Mouse (Mus musculus): ENCODE results near the gene Vamp8.

Vamp8 gene

GRCm38 (mm10) chr6:72373184-72373583 is 17.3 kb downstream of the Vamp8 start:
- no peak for DNase-seq (ENCODE audit: low read depth, low spot score)

DNA sequence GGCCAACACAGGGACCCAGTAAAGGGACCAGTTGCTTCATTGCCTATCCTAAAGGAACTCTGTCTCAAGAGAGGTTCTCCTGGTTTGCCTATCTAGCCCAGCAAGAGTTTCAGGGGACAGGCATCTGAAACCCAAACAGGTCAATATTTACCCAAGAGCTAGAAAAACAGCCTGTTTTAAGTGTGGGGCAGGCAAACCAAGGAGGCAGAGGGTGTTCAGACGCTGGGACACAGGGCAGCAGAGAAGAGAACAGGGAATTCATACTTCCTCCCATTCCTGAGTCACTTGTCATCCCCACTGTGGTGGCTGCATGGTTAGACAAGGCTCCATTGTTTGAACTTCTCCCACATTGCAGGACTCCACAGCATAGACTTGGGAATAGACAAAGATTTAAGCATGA is 18.9 kb downstream of the Vamp8 start:
- DNase-seq (ENCODE audit: low read depth, low spot score): no peak

DNA sequence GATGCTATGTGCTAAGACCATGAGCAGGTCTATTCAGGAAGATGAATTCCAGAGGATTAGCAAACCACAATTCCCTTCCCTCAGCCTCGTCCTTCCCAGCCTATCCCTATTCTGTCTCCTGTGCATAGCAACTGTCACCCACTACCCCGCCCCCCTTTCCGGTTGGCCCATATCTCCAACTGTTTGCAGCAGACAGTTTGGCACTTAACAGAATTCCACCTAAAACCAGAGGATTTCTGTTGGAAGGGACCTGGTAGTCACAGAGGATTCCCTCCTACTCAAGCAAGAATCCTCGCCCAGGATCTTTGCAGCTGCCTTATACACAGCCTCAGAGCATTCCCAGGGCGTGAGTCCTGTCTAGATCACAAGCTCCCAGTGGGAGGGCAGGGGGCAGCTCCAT is 19.4 kb downstream of the Vamp8 start:
- no peak for DNase-seq (ENCODE audit: low read depth, low spot score)

DNA sequence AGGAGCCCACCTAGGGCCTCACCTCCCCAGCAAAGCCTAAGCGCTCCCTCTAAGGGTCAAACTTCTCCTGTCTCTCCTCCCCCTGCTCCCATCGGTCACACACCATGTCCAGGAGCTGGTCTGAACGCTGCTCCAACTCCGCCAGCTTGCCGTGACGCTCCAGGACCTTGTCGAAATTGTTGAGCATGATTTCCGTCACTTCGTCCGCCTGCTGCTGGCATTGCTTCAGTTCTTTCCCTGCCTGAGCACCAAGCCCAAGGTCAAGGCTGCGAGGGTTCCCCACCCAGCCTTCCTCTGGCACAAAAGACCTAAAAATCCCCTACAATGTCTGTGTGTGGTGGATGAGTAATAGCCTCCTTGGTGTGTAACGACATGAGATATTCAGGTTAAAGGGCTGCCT is 20.4 kb downstream of the Vamp8 start:
- no peak for DNase-seq (ENCODE audit: low read depth, low spot score)

DNA sequence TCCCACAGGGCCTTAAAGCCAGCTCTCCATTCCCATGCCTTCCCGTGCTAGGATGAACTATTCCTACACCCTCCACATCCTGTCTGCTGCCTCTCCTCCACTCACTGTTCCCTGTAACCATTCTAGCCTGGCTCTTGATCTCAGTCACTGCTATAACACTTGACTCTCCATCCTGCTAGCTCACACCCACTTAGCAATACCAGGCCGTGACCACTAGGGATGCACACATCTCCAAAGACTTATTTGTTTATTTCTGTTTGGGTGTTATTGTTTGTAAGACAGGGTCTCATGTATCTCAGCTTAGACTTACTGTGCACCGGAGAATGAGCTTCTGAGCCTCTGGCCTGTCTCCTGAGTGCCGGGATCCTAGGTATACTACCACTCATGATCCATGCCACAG is 20.9 kb downstream of the Vamp8 start:
- DNase-seq (ENCODE audit: low read depth, low spot score): peak; percentile 56

DNA sequence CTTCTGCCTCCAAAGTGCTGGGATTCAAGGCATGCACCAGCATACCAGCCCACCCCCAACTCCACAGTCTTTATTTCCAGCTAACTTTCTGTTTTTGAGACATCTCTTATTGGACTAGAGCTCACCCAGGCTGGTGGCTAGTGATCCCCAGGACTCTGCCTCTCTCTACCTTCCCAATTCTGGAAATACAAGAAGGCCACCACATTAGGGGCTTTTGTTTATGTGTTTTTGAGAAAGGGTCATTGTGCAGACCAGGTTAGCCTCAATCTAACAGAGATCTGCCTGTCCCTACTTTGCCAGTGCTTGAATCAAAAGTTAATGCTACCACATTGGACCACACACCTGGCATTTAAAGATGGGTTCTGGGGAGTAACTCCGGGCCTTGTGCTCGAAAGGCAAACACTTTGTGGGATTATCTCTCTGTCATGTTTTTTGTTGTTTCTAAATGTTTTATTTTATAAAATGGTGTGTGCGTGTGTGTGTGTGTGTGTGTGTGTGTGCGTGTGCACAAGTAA is 23.0 kb downstream of the Vamp8 start:
- DNase-seq (ENCODE audit: low read depth, low spot score): no peak

DNA sequence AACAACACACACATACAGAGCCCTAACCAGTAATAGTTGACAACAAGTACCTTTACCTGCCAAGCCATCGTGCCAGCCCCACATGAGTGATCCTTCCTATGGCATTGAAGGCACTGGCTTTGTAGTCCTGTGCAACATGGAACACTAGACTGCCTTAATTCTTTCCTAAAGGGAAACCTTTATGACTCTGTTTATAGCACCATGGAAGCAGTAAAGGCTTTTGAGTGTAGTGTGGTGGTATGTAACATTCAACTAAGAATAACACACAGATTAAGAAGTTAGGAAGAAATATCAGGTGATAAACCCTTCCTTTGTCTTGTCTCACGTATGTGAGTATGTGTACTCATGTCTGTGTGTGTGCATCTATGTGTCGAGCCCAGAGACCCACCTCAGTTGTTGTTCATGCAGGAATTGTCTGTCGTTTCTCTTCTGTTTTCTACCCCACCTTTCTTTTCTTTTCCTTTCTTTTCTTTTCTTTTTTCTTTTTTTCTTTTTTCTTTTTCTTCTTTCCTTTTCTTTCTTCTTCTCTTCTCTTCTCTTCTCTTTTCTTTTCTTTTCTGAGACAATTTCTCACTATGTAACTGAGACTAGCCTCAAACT is 23.6 kb downstream of the Vamp8 start, which contains the start of gene Rnf181:
Gene Rnf181 (minus strand): TSS at position 113 of the 600 bp plus-strand sequence.
- DNase-seq (ENCODE audit: low read depth, low spot score): no peak

DNA sequence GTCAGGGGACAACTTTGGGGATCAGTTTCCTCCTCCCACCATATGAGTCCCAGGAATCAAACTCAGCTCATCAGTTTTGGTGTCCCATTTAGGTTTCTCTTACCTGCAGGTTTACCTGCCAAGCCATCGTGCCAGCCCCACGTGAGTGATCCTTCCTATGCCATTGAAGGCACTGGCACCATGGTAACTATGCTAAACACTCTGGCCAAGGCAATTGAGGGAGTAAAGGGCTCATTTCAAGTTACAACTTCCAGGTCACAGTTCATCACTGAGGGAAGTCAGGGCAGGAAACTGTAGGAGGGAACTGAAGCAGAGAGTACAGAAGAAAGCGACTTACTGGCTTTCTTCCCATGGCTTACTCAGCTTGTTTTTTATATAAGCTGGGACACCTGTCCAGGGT is 24.2 kb downstream of the Vamp8 start:
- no peak for DNase-seq (ENCODE audit: low read depth, low spot score)

- DNase-seq (ENCODE audit: low read depth, low spot score): no peak
Measured at GRCm38 (mm10) chr6:72364985-72365384, 25.5 kb downstream of the Vamp8 start.

GRCm38 (mm10) chr6:72364009-72364408 is 26.5 kb downstream of the Vamp8 start:
- DNase-seq (ENCODE audit: low read depth, low spot score): peak; percentile 44

DNA sequence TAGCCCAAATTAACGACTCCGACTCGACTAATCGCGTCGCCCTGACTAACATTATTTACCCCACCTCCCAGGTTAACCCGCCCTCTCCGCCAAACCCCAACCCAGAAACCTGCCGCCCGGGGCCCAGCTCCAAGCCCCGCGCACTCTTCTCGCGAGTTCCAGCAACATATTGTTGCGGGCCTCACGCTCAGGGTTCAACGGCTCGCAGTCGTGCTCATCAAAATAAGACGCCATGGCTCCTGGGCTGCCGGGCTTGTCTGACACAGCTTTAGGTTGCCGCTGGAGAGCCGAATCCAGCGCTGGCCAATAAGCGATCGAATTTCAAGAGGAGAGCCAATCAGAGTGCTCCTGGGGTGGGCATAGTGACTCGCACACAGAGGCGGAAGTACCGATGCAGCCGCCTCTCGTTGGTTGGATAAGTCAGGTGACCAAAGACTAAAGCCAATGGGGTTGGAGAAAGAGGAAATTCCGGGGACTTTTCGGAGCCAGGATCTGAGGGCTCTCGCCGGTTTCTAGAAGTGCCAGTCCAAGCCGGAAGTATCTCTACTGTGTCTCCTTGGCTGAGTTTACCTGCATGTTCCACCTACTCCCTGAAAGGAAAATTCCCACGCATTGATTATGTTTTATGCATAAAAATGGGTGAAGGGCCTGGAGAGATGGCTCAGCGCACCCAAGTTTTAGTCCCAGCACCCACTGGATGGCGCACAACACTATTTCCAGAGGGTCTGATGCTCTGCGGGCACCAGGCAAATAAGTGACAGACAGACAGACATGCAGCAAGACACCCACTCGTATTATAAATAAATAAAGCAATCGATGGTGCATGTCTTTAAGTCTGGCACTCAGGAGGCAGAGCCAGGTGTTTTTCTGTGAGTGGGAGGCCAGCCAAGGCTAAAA is 28.1 kb downstream of the Vamp8 start:
- peak; percentile 98 for DNase-seq (ENCODE audit: low read depth, low spot score)

GRCm38 (mm10) chr6:72361121-72361551 is 29.4 kb downstream of the Vamp8 start:
- DNase-seq (ENCODE audit: low read depth, low spot score): peak; percentile 58

DNA sequence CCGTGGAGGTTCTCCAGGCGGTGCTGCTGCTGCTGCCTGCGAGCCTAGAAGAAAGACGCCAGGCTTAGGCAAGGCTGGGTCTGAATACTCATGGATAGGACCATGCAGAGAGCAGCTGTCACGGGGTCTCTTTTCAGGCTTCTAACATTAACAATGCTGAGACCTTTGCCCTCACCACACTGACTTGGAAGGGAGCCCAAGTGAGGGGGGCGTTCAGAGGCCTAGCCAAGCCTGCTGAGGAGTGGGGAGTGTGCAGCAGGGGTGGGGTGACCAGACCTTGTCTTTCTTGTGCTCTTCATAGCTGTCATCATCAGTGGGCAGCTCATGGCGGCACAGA is 29.9 kb downstream of the Vamp8 start:
- DNase-seq (ENCODE audit: low read depth, low spot score): no peak

DNA sequence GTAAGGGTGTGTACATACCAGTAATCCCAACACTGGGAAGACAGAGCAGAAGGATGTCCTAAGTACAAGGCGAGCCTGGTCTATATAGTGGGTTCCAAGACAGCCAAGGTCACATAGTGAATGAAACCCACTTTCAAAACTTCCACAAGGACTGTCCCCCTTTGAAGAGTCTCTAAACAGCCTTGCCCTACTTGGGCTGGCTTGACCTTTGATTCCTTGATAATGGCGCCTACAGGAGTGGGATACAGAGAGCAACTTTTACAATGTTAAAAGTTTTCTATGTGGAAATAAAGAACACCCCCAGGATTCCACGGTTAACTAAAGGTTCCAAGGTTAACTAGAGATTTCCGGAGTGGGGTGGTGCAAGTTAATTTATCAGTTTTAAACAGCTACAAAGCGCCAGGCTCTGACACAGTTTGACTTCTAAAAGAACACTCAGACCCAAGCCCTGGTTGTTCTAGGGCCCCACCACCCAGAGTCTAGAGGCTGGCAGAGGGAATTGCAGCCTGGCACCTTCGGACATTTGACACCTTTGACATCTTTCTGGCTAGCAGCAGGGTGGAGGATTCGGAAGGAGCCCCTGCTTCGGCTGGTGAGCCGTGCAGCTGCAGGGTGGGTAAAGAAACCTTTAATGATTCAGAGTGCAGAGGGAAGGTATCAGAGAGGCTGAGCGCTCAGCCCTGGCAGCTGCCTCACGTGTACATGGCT is 30.5 kb downstream of the Vamp8 start:
- peak; percentile 46 for DNase-seq (ENCODE audit: low read depth, low spot score)

DNA sequence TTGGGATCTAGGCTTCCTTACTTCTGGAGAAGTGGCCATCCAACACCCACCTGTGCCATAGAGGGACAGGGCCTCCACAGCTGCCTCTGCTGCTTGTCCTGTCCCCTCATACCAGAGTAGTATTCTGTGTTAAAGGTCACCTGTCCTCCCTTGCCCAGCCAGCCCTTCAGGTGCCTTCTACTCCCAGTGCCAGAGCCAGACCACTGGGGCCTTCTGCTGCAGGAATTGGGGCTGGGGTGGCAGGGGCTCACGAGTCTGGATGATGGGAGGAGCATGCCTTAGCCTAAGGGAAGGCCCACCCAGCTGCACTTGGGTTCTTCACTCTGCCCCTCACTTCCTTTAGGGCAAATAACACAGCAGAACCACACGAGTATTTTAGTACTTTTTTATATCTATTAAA is 31.2 kb downstream of the Vamp8 start:
- no peak for DNase-seq (ENCODE audit: low read depth, low spot score)

DNA sequence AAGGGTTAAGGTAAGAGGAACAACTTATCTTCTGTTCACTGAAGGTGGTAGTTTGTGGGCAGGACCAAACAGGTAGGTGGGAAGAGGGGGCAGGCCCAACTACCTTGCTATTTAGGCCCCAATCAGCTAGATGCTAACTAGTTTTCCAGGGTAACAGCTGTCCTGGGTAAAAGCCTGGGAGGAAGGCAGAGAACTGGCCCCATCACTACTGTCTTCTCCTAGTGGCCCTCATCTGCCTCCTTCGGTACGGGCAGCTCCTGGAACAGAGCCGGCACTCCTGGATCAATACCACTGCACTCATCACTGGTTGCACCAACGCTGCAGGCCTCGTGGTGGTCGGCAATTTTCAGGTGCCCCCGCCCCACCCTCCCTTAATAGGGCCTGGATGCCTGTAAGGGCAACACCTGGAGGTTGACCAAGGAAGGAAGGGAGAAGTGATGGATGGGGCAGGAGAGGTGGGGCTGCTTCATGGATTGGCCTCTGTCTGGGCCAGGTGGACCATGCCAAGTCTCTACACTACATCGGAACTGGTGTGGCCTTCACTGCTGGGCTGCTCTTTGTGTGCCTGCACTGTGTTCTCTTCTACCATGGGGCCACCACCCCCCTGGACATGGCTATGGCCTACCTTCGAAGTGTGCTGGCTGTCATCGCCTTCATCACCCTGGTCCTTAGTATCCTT is 32.3 kb downstream of the Vamp8 start:
- no peak for DNase-seq (ENCODE audit: low read depth, low spot score)

DNA sequence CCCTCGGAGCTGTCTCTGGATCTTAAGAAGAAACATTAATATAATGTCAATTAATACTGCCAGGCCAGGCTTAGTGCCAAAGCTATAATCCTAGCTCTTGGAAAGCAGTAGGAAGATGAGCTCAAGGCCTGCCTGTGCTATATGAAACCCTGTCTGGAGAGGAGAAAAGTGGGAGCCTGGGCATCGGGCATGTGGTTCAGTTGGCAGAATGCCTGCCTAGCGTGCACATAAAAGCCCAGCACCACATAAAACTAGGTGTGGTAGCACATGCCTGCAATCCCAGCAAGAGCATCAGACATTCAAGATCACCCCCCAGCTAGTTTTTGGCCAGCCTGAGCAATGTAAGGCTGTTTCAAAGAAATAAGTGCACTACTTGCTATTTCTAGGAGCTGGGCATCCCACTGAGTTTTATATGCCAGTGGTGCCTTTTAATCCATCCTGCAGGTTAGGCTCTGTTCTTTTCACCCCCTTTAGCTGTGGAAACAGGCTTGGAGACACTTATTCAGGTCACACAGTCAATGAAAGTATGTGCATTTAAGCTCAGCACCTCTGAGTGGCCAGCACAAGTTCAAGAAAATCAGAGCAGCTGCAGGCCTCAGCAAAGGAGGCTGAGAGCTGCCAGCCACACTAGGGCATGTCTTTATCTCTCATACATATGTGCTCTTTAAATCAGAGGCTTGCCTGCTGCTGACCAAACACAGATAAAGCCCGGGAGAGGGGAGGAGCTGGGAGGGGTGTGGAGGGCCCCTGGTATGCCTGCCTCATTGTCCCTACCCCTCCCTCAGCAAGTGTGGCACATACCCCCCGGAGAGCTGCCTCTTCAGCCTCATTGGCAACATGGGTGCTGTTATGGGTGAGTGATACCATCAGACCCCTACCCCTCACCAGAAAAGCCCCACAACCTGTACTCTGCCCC is 33.1 kb downstream of the Vamp8 start:
- DNase-seq (ENCODE audit: low read depth, low spot score): no peak

- no peak for DNase-seq (ENCODE audit: low read depth, low spot score)
Measured at GRCm38 (mm10) chr6:72356001-72356532, 34.4 kb downstream of the Vamp8 start.

GRCm38 (mm10) chr6:72355066-72355911 is 35.2 kb downstream of the Vamp8 start, which contains the start of gene Tmem150a:
Gene Tmem150a (plus strand): TSS chr6:72355447.
- DNase-seq (ENCODE audit: low read depth, low spot score): peak; percentile 94
